Mouse (Mus musculus): ENCODE measurements around the gene Mast2. TPM values are rescaled to one million over a fixed set of nuclear protein-coding genes. Genes with fewer than 3 reads are reported as not detected.

The Mast2 gene
- polyA plus RNA-seq, 1 experiment: 40.5 TPM

GRCm38 (mm10) chr4:116435626-116436025 lies 28.4 kb downstream of the Mast2 start:
- H3K4me3 ChIP-seq (ENCODE audit: insufficient read depth, poor library complexity, severe bottlenecking): no peak overlapping the region
- H3K79me2 ChIP-seq (ENCODE audit: control insufficient read depth, insufficient read depth): peaks cover 54% of the 10 kb centered on the region
- no peaks in the 10 kb centered on the region for H3K27me3 ChIP-seq (ENCODE audit: control insufficient read depth, insufficient read depth, insufficient read length)
- H3ac ChIP-seq (ENCODE audit: control insufficient read depth, insufficient read length, low read depth): no peak overlapping the region
- no peak for TF ChIP-seq MYOD1 (IDR thresholded peaks at IDR 0.05; ENCODE audit: control insufficient read depth, insufficient read length, low read depth)
- no peak for TF ChIP-seq MYOG (IDR thresholded peaks at IDR 0.05; ENCODE audit: control insufficient read depth, extremely low read depth, insufficient read length)
- TF ChIP-seq USF1 (IDR thresholded peaks at IDR 0.05; ENCODE audit: low read depth): no peak
- no peak for TF ChIP-seq FOSL1 (IDR thresholded peaks at IDR 0.05; ENCODE audit: insufficient read depth, low read length, poor library complexity, severe bottlenecking)
- no peak for TF ChIP-seq CTCF (IDR thresholded peaks at IDR 0.05; ENCODE audit: control insufficient read depth, insufficient read depth, insufficient read length)
- TF ChIP-seq MAX (IDR thresholded peaks at IDR 0.05): no peak
- TF ChIP-seq CEBPB (IDR thresholded peaks at IDR 0.05; ENCODE audit: low read depth): no peak
- H3K79me3 ChIP-seq (ENCODE audit: low read depth): peaks cover 23% of the 10 kb centered on the region
- peaks cover 3% of the 10 kb centered on the region for H3K36me3 ChIP-seq (ENCODE audit: control insufficient read depth, insufficient read depth)

GRCm38 (mm10) chr4:116422186-116422585 lies 41.8 kb downstream of the Mast2 start:
- Histone ChIP-seq H3K27me3 (ENCODE audit: control insufficient read depth, insufficient read depth, insufficient read length) (no peaks in the 10 kb centered on the region), H3K79me3 (ENCODE audit: low read depth) (peaks cover 8% of the 10 kb centered on the region), H3ac (ENCODE audit: control insufficient read depth, insufficient read length, low read depth) (no peak overlapping the region), H3K79me2 (ENCODE audit: control insufficient read depth, insufficient read depth) (peaks cover 24% of the 10 kb centered on the region), H3K36me3 (ENCODE audit: control insufficient read depth, insufficient read depth) (peaks cover 4% of the 10 kb centered on the region), H3K4me3 (ENCODE audit: insufficient read depth, poor library complexity, severe bottlenecking) (no peak overlapping the region)
- peak; percentile 17 for TF ChIP-seq USF1 (IDR thresholded peaks at IDR 0.05; ENCODE audit: low read depth)
- no peak for TF ChIP-seq CTCF (IDR thresholded peaks at IDR 0.05; ENCODE audit: control insufficient read depth, insufficient read depth, insufficient read length)

DNA sequence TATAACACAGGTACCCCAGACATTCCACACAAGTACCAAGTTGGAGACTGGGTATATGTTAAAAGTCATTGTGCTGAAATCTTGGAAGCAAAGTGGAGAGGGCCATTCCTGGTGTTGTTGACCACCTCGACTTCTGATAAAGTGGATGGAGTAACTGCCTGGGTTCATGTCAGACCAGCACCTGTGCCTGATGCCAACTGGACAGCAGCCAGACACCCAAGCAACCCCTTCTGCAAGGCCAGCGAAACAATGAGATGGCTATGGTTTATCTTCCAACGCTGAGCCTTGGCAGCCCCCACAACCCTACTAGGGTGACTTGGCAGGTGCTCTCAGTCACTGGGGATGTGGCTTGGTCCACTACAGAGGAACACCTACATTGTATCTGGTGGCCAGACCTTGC lies 42.8 kb downstream of the Mast2 start:
- H3K79me3 ChIP-seq (ENCODE audit: low read depth): peaks cover 8% of the 10 kb centered on the region
- no peaks in the 10 kb centered on the region for H3K27me3 ChIP-seq (ENCODE audit: control insufficient read depth, insufficient read depth, insufficient read length)
- H3K36me3 ChIP-seq (ENCODE audit: control insufficient read depth, insufficient read depth): peaks cover 4% of the 10 kb centered on the region
- peaks cover 24% of the 10 kb centered on the region for H3K79me2 ChIP-seq (ENCODE audit: control insufficient read depth, insufficient read depth)
- TF ChIP-seq USF1 (IDR thresholded peaks at IDR 0.05; ENCODE audit: low read depth) (no peak), MAX (IDR thresholded peaks at IDR 0.05) (no peak), MYOD1 (IDR thresholded peaks at IDR 0.05; ENCODE audit: control insufficient read depth, insufficient read length, low read depth) (no peak), MYOG (IDR thresholded peaks at IDR 0.05; ENCODE audit: control insufficient read depth, extremely low read depth, insufficient read length) (no peak), CEBPB (IDR thresholded peaks at IDR 0.05; ENCODE audit: low read depth) (no peak), CTCF (IDR thresholded peaks at IDR 0.05; ENCODE audit: control insufficient read depth, insufficient read depth, insufficient read length) (no peak)
- no peak overlapping the region for H3ac ChIP-seq (ENCODE audit: control insufficient read depth, insufficient read length, low read depth)
- H3K4me3 ChIP-seq (ENCODE audit: insufficient read depth, poor library complexity, severe bottlenecking): no peak overlapping the region

DNA sequence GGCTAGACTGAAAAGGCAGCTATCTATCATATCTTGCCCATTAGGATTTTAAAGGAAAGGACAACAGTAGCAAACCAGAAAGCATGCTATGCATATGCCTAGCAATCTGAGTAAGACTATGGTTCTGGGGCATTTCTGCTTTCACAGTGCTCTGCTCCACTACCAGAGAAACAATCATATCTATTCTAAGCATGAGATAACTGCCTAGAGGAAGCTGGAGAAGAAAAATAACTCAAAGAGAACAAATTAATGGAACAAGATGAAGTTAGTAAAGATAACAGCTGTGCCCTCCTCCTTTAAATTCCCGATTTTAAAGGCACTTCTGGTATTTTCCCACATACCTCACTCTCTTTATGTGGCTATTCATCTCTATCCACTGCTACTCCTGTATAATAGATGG lies 51.0 kb downstream of the Mast2 start:
- Histone ChIP-seq H3K79me3 (ENCODE audit: low read depth) (peaks cover 4% of the 10 kb centered on the region), H3K79me2 (ENCODE audit: control insufficient read depth, insufficient read depth) (peaks cover 47% of the 10 kb centered on the region), H3K4me3 (ENCODE audit: insufficient read depth, poor library complexity, severe bottlenecking) (no peak overlapping the region), H3K27me3 (ENCODE audit: control insufficient read depth, insufficient read depth, insufficient read length) (no peaks in the 10 kb centered on the region), H3K36me3 (ENCODE audit: control insufficient read depth, insufficient read depth) (peaks cover 4% of the 10 kb centered on the region), H3ac (ENCODE audit: control insufficient read depth, insufficient read length, low read depth) (no peak overlapping the region)
- TF ChIP-seq MYOG (IDR thresholded peaks at IDR 0.05; ENCODE audit: control insufficient read depth, extremely low read depth, insufficient read length): no peak
- TF ChIP-seq CEBPB (IDR thresholded peaks at IDR 0.05; ENCODE audit: low read depth): no peak
- no peak for TF ChIP-seq USF1 (IDR thresholded peaks at IDR 0.05; ENCODE audit: low read depth)
- no peak for TF ChIP-seq CTCF (IDR thresholded peaks at IDR 0.05; ENCODE audit: control insufficient read depth, insufficient read depth, insufficient read length)
- no peak for TF ChIP-seq FOSL1 (IDR thresholded peaks at IDR 0.05; ENCODE audit: insufficient read depth, low read length, poor library complexity, severe bottlenecking)
- no peak for TF ChIP-seq MAX (IDR thresholded peaks at IDR 0.05)
- TF ChIP-seq MYOD1 (IDR thresholded peaks at IDR 0.05; ENCODE audit: control insufficient read depth, insufficient read length, low read depth): no peak

DNA sequence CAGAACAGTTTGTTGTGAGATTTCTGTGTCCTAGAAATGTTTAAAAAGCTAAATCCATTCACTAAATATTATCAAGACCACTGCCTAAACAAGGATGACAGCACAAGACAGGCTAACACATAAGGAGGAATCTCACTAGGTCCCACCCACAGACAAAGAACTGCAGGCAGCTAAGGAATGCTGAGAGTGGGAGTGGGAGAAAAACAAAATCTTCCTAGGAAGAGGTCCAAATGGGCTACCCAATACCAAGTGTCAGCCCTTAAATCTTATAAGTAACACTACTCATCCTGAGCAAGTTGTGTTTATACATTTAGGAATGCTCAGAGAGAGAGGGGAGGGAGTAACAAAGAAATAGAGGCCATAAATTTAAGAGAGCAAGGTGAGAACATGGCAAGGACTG lies 52.6 kb downstream of the Mast2 start:
- Histone ChIP-seq H3K4me3 (ENCODE audit: insufficient read depth, poor library complexity, severe bottlenecking) (no peak overlapping the region), H3K27me3 (ENCODE audit: control insufficient read depth, insufficient read depth, insufficient read length) (no peaks in the 10 kb centered on the region), H3K79me2 (ENCODE audit: control insufficient read depth, insufficient read depth) (peaks cover 47% of the 10 kb centered on the region), H3ac (ENCODE audit: control insufficient read depth, insufficient read length, low read depth) (no peak overlapping the region), H3K79me3 (ENCODE audit: low read depth) (peaks cover 6% of the 10 kb centered on the region), H3K36me3 (ENCODE audit: control insufficient read depth, insufficient read depth) (no peaks in the 10 kb centered on the region)
- TF ChIP-seq MYOD1 (IDR thresholded peaks at IDR 0.05; ENCODE audit: control insufficient read depth, insufficient read length, low read depth): no peak
- TF ChIP-seq MAX (IDR thresholded peaks at IDR 0.05): no peak
- TF ChIP-seq USF1 (IDR thresholded peaks at IDR 0.05; ENCODE audit: low read depth): no peak
- no peak for TF ChIP-seq CTCF (IDR thresholded peaks at IDR 0.05; ENCODE audit: control insufficient read depth, insufficient read depth, insufficient read length)
- no peak for TF ChIP-seq FOSL1 (IDR thresholded peaks at IDR 0.05; ENCODE audit: insufficient read depth, low read length, poor library complexity, severe bottlenecking)
- TF ChIP-seq CEBPB (IDR thresholded peaks at IDR 0.05; ENCODE audit: low read depth): no peak
- no peak for TF ChIP-seq MYOG (IDR thresholded peaks at IDR 0.05; ENCODE audit: control insufficient read depth, extremely low read depth, insufficient read length)

DNA sequence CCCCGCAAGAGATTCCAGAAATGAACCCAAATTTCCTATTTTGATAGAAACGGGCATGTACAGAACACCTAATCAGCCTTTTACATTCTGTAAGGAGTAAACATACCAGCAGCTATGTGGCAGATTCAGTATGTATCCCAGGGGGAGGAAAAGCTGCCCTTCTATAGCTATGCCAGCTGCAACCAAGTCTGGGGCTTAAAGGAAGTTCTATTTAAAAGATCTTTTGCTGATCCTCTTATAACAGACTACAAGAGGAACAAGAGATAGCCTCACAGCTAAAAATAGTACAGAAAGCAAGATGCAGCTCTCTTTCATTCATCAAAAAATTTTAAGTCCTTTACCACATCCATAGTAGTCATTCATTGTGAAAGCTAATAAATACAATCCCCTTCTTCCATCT lies 57.3 kb downstream of the Mast2 start:
- Histone ChIP-seq H3K27me3 (ENCODE audit: control insufficient read depth, insufficient read depth, insufficient read length) (no peaks in the 10 kb centered on the region), H3K79me2 (ENCODE audit: control insufficient read depth, insufficient read depth) (peaks cover 49% of the 10 kb centered on the region), H3K4me3 (ENCODE audit: insufficient read depth, poor library complexity, severe bottlenecking) (no peak overlapping the region), H3K79me3 (ENCODE audit: low read depth) (peaks cover 14% of the 10 kb centered on the region), H3K36me3 (ENCODE audit: control insufficient read depth, insufficient read depth) (no peaks in the 10 kb centered on the region), H3ac (ENCODE audit: control insufficient read depth, insufficient read length, low read depth) (no peak overlapping the region)
- TF ChIP-seq MYOD1 (IDR thresholded peaks at IDR 0.05; ENCODE audit: control insufficient read depth, insufficient read length, low read depth) (no peak), FOSL1 (IDR thresholded peaks at IDR 0.05; ENCODE audit: insufficient read depth, low read length, poor library complexity, severe bottlenecking) (no peak), CTCF (IDR thresholded peaks at IDR 0.05; ENCODE audit: control insufficient read depth, insufficient read depth, insufficient read length) (no peak), CEBPB (IDR thresholded peaks at IDR 0.05; ENCODE audit: low read depth) (no peak), MAX (IDR thresholded peaks at IDR 0.05) (no peak), MYOG (IDR thresholded peaks at IDR 0.05; ENCODE audit: control insufficient read depth, extremely low read depth, insufficient read length) (no peak), USF1 (IDR thresholded peaks at IDR 0.05; ENCODE audit: low read depth) (no peak)

All from C2C12 (cell line).